Mouse (Mus musculus) gastrocnemius, postnatal 36 days (tissue): Measurements from ENCODE around the gene Tnrc6b. TPM values are rescaled to one million over a fixed set of nuclear protein-coding genes. Genes with fewer than 3 reads are reported as not detected.

Experiments
- DNase-seq, 2 experiments: peaks; one replicate each; pipeline ENCODE4 v3.0.0; 2022
- intact Hi-C: fragments of 180-260 bp; cut with DNase I; formaldehyde crosslinking; loops from one replicate; pipeline ENCODE4 v1.15.1; 2025
- total RNA-seq, 2 experiments: library from RNA; stranded (reverse); gene quantifications; 2 replicates each; pipeline ENCODE4 v1.2.3; 2021

Gene Tnrc6b
- total RNA-seq, 2 experiments from 2014 or later = 38.3 to 51.1 TPM

GRCm38 (mm10) chr15:80779006-80779405, 67.9 kb downstream of the Tnrc6b start:
- intact Hi-C loops = no loop called here
- no peak for DNase-seq

GRCm38 (mm10) chr15:80780154-80780751, 69.1 kb downstream of the Tnrc6b start:
- intact Hi-C loops = loop anchor here (5.0 kb wide), 1 partner anchor 73 kb away; no protein-coding TSS in a partner anchor
- DNase-seq = no peak

- no peak for DNase-seq
- intact Hi-C loops = loop anchor here (5.0 kb wide), 1 partner anchor 74 kb away; no protein-coding TSS in a partner anchor
Measured at GRCm38 (mm10) chr15:80781218-80781806, 70.2 kb downstream of the Tnrc6b start.

GRCm38 (mm10) chr15:80784553-80784971, 73.4 kb downstream of the Tnrc6b start:
- DNase-seq = no peak
- intact Hi-C loops = loop anchor here (5.0 kb wide), 1 partner anchor 77 kb away; no protein-coding TSS in a partner anchor

- intact Hi-C loops = no loop called here
Measured at GRCm38 (mm10) chr15:80785699-80786098, 74.6 kb downstream of the Tnrc6b start.

GRCm38 (mm10) chr15:80787746-80788145, 76.6 kb downstream of the Tnrc6b start:
- intact Hi-C loops = no loop called here
- no peak for DNase-seq

More at GRCm38 (mm10) chr15:80785699-80786098, 74.6 kb downstream of the Tnrc6b start:
- DNase-seq = no peak

- DNase-seq = no peak
- intact Hi-C loops = no loop called here
Measured at GRCm38 (mm10) chr15:80792556-80792955, 81.4 kb downstream of the Tnrc6b start.

- intact Hi-C loops = loop anchor here (5.0 kb wide), 1 partner anchor 88 kb away; no protein-coding TSS in a partner anchor
Measured at GRCm38 (mm10) chr15:80795076-80795475, 84.0 kb downstream of the Tnrc6b start.

GRCm38 (mm10) chr15:80797757-80798156, 86.6 kb downstream of the Tnrc6b start:
- intact Hi-C loops = loop anchor here (5.0 kb wide), 1 partner anchor 90 kb away; no protein-coding TSS in a partner anchor
- no peak for DNase-seq

More at GRCm38 (mm10) chr15:80795076-80795475, 84.0 kb downstream of the Tnrc6b start:
- DNase-seq = no peak

GRCm38 (mm10) chr15:80798367-80799073, 87.4 kb downstream of the Tnrc6b start:
- intact Hi-C loops = loop anchor here (5.0 kb wide), 1 partner anchor 91 kb away; no protein-coding TSS in a partner anchor
- DNase-seq = peak; percentile 49 to 80

GRCm38 (mm10) chr15:80799074-80799633, 88.0 kb downstream of the Tnrc6b start:
- no peak for DNase-seq
- intact Hi-C loops = loop anchor here (5.0 kb wide), 1 partner anchor 92 kb away; no protein-coding TSS in a partner anchor

- no peak for DNase-seq
- intact Hi-C loops = loop anchor here (5.0 kb wide), 2 partner anchors 53 to 92 kb away; no protein-coding TSS in a partner anchor
Measured at GRCm38 (mm10) chr15:80799634-80800137, 88.6 kb downstream of the Tnrc6b start.

- intact Hi-C loops = loop anchor here (5.0 kb wide), 1 partner anchor 52 kb away; no protein-coding TSS in a partner anchor
- DNase-seq = no peak
Measured at GRCm38 (mm10) chr15:80800201-80800600, 89.1 kb downstream of the Tnrc6b start.

GRCm38 (mm10) chr15:80800765-80801164, 89.7 kb downstream of the Tnrc6b start:
- intact Hi-C loops = loop anchor here (5.0 kb wide), 1 partner anchor 52 kb away; no protein-coding TSS in a partner anchor
- DNase-seq = no peak

- intact Hi-C loops = loop anchor here (5.0 kb wide), 1 partner anchor 51 kb away; no protein-coding TSS in a partner anchor
- no peak for DNase-seq
Measured at GRCm38 (mm10) chr15:80801597-80801996, 90.5 kb downstream of the Tnrc6b start.

- intact Hi-C loops = no loop called here
Measured at GRCm38 (mm10) chr15:80807162-80807561, 96.0 kb downstream of the Tnrc6b start.

GRCm38 (mm10) chr15:80810226-80810625, 99.1 kb downstream of the Tnrc6b start:
- intact Hi-C loops = no loop called here

More at GRCm38 (mm10) chr15:80807162-80807561, 96.0 kb downstream of the Tnrc6b start:
- DNase-seq = no peak

GRCm38 (mm10) chr15:80812840-80813239, 101.7 kb downstream of the Tnrc6b start:
- DNase-seq = no peak
- intact Hi-C loops = no loop called here

More at GRCm38 (mm10) chr15:80810226-80810625, 99.1 kb downstream of the Tnrc6b start:
- no peak for DNase-seq

GRCm38 (mm10) chr15:80814792-80815191, 103.7 kb downstream of the Tnrc6b start:
- intact Hi-C loops = no loop called here
- no peak for DNase-seq

GRCm38 (mm10) chr15:80822276-80822675, 111.2 kb downstream of the Tnrc6b start:
- DNase-seq = no peak

More at GRCm38 (mm10) chr15:80822276-80822675, 111.2 kb downstream of the Tnrc6b start:
- intact Hi-C loops = no loop called here
